Mouse (Mus musculus): ENCODE data around the gene Nkain2. TPM values are rescaled to one million over a fixed set of nuclear protein-coding genes. Genes with fewer than 3 reads are reported as not detected.
"Not testable (repeated sequence)": the region's sequence is repeated elsewhere in the genome, so short reads cannot be mapped to it uniquely, and the experiment has no call there.

Nkain2 gene
- total RNA-seq, 2 experiments from 2014 or later = 0.17 to 0.26 TPM

DNA sequence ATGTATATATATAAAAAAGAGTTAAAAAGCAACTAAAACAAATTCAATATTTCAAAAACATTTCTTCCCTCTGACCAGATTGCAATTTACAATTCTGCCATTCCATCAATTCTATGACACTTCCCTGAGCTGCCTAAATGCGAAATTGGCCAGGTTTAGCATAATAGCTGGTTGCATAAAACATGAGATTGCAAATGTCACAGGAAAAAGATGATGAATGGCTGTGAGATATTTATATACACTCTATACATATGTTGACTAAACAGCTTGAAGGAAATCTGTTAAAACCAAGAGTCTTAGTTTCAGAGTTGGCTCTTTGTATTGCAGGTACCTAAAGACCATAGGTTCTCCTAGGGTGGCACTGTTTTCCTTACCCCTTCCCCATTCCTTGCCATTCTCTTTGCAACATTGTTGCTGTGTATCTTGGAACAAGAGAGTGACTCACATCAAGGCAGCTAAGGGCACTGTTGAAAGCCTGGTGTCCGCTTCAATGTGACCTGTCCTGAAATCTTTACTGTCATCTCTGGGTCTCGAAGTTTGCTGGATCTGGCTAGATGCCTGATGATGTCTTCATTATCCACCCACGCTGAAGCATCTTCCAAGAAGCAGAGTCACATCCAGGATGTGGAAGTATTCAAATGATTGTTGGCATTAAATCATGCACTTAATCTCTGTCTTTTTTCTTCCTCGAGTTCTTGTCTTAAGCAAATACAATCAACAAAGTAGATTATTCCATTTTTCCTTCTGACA lies 837.5 kb downstream of the Nkain2 start:
- DNase-seq = no peak

DNA sequence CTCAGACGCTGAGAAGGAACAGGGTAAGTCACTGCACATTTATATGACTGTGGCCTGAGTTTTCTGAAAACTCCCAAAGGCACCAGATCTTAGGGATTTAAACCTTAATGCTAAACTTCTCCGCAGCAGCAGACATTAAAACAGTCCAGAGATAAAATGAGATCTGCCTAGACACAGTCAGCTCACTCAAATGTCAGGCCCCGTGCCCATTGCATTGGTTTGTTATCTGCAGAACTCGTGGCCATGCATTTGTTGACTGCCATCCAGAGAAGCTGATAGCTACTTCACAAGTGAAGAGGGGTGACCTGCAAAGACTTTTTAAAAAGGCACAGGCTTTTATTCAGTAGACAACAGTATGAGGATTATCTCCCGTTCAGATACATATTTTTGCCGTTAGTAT lies 838.2 kb downstream of the Nkain2 start:
- no peak for DNase-seq

DNA sequence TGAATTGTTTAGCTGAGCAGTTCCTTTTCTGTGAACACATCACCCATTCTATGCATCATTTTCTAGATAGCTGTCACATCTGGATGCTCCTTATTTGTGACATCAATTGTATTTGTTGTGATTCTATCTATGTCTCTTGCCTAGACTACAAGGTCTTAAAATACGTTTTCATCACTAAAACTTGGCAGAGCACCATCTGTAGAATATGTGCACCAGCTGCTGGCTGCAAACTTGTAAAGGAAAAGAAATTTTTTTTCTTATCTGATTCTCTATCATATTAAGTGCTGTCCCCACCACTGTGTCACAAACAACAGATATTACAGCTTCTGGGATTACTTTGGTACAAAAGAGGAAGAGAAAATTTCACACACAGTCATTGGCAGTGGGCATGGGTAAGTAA lies 860.3 kb downstream of the Nkain2 start:
- no peak for DNase-seq

DNA sequence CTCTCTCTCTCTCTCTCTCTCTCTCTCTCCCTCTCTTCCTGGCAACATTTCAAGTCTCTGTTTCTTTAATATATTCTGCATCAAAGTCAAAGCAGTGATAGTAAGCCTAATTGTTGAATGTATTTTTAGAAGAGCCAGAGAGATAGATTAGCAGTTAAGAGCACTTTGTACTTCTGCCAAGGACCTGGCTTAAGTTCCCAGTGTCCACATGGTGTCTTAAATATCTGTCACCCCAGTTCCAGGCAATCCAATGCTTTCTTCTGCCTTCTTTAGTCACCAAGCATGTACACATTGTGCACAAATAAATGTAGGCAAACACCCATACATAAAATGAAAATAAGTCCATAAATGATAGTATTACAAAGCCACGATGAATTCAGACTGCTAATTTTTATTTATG lies 871.9 kb downstream of the Nkain2 start:
- no peak for DNase-seq

DNA sequence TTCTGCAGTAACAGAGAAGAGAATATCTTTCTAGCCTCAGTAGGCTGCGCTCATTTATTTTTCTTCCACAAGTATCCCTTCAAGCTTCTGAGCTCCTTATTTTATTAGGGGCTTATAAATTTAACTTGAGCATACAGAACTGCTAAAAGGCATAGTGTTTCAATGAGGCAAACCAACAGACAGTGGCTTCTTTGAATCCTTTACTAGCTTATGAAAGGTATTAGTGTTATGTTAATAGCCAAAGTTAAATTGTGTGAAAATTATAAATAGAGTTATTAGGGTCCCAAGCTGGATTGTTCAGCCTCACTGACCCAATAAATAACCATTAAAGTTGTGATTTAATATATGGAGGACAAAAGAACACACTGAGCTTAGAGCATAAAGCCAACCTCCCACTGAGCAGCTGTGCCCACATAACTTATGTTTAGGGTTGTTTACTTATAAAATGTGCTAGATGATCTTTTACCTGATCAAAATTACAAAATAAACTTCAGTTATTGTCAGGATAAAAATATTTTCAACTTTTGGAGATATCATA lies 889.0 kb downstream of the Nkain2 start:
- DNase-seq = no peak

DNA sequence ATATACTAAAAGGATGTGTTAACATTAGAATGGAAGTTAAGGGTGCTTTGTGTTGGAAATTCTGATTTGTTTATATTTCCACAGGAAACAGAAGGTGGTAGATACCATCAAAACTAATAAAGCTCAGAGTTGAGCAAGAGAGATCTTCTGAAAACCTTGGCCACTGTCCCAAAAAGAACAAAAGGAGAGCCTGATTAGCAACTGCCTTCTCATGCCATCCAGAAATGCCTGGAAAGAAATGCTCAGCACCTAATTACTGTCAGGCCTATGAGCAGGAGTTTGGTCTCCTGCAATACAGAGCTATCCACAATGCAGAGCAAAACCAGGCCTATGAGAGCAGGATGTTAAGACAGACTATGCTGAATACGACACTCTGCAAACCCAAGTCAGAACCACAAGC lies 897.1 kb downstream of the Nkain2 start:
- no peak for DNase-seq

DNA sequence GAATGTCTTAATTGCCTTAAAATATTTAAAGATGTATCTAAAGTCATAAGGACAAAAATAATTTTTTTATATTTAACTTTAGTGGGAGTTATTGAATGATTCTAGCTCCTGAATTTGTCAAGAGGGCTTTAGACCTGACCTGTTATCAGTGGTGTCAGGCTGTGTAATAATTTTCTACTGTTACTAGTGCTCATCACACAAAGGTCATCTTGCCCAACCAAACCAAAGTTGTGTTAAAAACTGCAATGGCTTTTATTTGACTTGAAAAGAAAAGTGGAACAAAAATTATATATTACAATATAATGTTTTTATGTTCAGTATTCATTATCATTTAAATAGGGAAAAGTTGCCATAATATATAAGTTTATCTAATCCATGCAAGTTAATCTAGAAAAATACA lies 911.9 kb downstream of the Nkain2 start:
- DNase-seq = no peak

DNA sequence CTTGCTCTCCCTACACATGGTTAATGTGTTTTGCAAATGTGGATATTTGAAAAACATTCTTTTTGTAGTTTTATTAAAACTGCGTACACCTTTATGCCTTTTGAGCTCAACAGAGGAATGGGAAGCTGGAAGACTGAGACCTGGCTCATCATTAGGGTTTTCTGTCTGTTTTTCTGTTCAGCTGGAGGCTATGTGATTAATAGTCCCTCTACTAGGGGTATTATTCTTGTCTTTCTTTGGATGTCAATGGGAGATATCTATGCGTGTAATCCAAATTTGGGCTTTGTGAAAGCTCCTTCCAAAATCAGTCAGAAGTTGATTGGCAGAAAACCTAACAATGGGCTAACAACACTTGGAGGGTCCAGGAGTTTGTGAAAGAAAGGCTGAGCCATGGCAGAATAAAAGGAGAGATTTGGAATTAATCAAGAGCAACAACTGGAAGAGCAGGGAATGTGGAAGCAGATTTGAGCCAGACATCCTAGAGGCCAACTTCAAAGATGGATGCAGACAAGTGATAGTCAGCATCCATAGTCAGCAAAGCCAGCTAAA lies 943.0 kb downstream of the Nkain2 start:
- DNase-seq = no peak

DNA sequence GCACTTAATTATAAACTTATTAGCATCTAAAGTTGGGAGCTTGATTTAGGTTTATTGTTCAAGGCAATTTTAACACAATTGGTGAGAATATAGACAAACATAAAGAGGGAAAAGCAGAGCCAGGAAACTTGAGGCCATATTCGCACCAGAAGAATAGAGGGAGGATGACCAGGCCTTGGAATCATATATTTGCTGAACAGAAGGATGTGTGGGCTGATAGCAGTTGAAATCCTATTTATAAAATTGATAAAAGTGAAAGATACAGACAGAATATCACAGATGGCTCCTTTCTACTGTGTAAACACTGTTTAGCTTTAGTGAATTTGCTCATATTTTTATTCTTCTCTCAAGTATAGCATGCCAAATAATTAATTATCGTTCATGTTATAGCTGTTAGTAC lies 958.3 kb downstream of the Nkain2 start:
- no peak for DNase-seq

DNA sequence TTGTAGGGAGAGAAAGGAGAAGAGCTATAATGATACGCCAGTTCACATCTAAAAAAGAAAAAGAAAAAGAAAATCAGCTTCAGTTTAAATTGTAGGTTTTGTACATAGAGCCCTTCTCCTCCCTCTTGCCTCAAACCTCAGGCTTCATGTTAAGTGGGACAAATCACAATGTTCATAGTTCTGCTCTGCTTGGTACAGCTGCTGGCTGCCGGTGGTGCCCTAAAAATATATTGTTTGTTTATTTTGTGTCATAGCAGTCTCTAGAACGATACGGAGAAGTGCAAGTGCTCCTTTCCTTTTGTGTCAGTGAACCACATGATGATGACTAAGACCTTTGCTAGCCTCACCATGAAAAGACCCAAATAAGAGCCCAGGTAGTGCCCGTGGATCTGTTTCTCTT lies 962.6 kb downstream of the Nkain2 start:
- no peak for DNase-seq

DNA sequence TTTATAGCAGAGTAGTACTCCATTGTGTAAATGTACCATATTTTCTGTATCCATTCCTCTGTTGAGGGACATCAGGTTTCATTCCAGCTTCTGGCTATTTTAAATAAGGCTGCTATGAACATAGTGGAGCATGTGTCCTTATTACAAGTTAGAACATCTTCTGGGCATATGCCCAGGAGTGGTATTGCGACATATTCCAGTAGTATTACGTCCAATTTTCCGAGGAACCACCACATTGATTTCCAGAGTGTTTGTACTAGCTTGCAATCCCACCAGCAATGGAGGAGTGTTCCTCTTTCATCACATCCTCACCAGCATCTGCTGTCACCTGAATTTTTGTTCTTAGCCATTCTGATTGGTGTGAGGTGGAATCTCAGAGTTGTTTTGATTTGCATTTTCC lies 969.4 kb downstream of the Nkain2 start:
- not testable (repeated sequence) for DNase-seq

DNA sequence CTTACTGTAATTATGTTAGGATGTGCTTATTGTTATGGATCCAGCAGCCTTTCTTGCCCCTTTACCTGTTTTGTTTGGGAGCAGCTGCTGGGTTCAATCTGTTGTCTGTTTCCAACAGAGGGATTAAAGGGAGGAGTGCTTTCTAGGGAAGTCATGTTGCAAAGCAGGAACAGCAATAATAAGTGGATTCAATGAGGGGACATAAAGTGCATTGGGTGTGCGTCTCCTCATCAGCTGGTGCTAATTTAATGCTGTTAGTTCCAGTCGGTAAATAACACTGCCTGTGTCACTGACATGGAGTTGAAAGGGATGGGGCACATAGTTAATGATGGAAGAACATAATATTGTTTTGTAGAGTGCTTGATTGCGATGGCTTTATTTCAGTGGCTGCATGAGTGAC lies 982.8 kb downstream of the Nkain2 start:
- no peak for DNase-seq

DNA sequence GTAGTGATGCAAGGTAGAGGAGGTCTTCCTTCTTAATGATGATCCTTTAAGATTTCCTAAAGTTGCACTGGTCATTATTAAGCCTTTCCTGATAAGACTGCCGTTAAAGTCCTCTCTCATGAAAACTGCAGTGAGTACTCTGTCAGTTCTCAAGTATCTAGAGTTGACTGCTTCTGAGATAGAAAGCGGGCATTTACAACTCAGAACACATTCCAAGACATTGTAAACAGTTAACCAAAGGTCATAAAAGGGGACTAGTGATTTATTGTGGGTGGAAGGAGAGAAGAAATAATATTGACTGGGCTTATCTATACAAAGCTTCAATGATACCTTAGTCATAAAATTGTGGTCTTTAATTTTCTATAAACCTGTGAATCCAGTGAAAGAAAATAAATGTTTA lies 990.8 kb downstream of the Nkain2 start:
- no peak for DNase-seq

DNA sequence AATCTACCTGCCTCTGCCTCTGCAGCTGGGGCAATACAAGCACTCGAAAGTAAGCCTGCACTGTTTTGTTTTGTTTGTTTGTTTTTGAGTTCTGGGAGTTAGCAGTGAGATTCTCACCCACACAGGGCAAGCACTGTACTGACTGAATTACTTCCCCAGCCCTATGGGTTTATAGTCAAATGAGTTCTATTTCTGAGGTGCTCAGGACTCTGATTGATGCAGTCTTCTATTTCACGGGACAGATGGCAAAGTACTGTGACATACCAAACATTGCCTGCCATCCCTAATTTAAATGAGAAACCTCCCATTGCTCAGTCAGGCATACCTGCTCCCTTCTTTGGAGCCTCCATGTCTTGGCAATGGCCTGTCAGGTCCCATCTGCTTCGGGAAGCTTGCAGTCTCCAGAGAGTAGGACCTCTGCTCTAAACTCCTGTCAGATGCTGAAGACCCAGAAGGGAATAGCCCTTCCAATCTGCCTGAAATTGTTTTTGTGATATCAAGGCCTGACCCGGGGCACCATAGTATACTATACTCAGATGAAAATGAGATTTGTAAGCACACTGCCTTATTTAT lies 1016.9 kb downstream of the Nkain2 start:
- DNase-seq = no peak

DNA sequence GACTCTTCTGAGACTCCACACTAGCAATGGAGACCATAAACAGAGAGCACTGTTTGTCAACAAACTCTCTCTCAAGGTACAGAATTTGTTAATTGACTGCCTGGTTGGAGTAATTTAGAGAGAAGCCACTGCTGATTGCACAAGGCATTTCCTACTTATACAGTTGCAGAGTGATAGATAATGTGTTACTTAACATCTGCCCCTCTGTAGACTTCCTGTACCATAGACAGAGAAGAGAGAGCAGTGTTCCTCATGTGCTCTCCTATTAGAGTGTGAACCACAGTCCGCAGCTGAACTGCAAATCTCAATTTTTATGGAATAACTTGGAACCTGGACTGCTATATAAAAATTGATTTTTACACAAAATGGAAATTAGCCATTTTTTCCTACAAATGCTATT lies 1022.0 kb downstream of the Nkain2 start:
- no peak for DNase-seq

DNA sequence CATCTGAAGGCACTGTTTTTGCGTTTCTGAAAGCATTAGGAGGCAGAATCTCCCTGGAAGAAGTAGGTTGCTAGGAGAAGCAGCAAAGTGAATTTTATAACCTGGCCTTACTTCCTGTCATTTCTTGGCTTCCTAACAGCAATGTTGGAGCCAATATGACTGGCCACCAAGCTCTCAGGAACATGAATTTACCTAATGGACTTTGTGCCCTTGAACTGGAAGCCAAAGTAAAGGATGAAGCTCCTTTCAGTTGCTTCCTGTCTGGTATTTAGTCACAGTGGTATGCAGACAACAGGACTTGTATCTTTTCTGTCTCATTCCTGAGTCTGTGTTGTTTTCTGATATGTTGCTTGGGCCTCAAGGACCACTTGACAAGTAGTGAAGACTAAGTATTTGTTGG lies 1063.2 kb downstream of the Nkain2 start:
- DNase-seq = no peak

DNA sequence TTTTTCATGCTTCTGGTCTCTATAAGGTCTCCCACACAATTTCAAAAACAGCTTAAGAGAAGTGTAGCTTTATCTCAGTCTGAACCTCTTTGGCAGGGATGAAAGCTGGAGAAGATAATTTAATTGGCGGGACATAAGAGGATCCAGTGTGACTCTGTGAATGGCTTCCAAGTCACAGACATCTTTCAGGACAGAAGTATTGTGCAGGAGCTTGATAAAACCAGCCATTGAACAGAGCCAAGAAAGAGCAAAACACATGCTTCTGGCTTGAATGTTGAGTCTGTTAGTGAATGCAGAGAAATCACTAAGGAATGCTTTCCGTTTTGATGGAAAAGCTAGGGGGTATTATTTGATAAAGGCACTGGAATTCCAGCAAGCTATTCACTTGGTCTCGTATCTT lies 1077.7 kb downstream of the Nkain2 start:
- DNase-seq = no peak

DNA sequence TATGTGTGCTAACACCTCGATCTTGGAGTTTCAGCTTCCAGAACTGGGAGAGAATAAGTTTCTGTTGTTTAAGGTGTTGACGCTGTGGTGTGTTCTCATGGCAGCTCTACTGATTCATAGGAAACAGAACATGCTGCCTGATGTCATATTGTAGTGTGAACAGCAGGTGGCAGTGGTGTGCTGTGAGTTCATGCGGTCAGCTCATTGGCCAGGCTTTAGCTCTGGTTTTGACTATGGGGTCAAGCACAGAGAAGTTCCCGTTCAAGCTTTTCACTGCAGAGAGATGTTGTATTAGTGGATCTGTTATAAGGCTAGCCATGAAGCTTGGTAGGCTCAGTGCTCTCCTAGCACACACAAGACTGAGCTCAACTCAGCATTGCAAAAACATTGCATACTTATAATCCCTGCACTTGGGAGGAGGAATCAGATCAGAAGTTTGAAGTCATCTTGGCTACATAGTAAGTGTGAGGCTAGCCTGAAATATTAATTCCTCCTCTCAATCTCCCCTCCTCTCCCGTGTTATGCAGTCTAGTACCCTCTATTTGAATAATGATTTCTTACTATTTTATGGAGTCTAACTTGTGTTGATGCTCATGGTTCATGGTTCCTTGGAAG lies 1147.7 kb downstream of the Nkain2 start:
- peak; percentile 62 to 73 for DNase-seq

DNA sequence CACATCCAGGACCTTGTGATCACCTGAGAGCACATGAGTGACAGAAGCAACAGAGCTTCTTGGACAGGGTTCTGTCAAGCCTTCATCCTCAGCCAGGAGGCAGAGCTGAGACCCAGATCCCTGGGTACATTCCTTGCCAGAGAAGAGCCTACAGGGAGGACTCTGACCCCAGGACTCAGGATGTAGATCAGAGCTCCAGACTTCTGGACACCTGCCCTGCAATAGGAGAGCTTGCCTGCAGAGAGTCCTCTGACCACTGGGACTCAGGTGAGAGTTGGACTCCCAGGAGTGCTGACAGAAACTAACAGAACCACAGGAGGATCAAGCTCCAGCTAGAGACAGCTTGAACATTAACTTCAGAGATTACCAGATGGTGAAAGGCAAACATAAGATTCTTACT lies 1162.2 kb downstream of the Nkain2 start:
- no peak for DNase-seq

DNA sequence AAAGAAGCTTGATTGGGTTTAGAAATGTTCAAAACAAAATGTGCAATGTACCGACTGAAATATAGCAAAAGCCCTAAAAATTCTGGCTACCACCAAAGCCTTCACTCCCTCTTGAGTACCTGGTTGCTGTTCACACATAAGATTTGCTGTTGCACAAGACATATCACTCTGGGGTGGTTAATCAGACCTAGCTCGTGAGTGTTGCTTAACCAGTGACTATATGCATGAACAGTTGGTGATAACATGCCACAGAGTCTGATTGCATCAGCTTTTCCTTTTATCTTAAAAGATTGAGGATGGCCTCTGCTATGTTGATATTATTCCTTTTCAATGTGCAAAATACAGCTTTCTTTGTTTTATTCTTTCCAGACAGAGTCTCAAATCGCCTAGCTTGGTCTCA lies 1243.0 kb downstream of the Nkain2 start:
- DNase-seq = no peak

DNA sequence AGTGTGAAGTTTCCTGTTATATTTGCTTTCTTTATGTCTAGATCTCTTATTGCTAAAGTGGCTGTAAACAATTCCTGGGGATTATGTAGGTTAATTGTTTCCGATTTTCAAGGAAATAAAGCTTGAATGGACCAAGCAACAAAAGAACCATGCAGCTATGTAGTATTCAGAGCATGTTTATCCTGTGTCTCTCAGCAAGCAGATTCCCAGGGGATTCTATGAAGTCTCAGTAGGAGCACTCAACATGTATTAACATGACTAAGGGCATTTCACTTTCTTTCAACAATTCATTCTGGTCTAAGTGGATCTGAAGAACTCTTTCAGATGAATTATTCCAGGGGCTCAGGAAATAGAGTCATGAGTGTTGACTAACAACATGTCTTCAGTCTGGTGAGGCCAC lies 1244.2 kb downstream of the Nkain2 start:
- DNase-seq = no peak
